Mouse (Mus musculus) erythroid progenitor cell, adult 5-6 weeks (primary cell): ENCODE data around the gene Arnt2. TPM values are rescaled to one million over a fixed set of nuclear protein-coding genes. Genes with fewer than 3 reads are reported as not detected.

ENCODE experiments used
- ATAC-seq: replicated peaks from 2 replicates; pipeline ENCODE4 v1.8.0; 2016; ENCODE audit warnings: moderate number of reproducible peaks, mild to moderate bottlenecking, moderate TSS enrichment, inconsistent platforms; ENCODE audit not compliant: poor library complexity, low FRiP score, severe bottlenecking
- total RNA-seq, 2 experiments: library from RNA; stranded (forward) in 1 of 2; stranded (reverse) in 1 of 2; fragments of 150-400 nt in 1 of 2; fragments of 186-747, 209-891 nt in 1 of 2; gene quantifications; 2 replicates each; pipeline versions ENCODE4 v1.2.3 to v1.2.4; 2015 to 2017; ENCODE audit warnings: low replicate concordance in 2 of 2

Gene Arnt2
- total RNA-seq (2015; ENCODE audit: low replicate concordance) (not detected in 2 replicates), total RNA-seq (2017; ENCODE audit: low replicate concordance) (under 0.01 TPM in 1 of 2 replicates, not detected in the other)

DNA sequence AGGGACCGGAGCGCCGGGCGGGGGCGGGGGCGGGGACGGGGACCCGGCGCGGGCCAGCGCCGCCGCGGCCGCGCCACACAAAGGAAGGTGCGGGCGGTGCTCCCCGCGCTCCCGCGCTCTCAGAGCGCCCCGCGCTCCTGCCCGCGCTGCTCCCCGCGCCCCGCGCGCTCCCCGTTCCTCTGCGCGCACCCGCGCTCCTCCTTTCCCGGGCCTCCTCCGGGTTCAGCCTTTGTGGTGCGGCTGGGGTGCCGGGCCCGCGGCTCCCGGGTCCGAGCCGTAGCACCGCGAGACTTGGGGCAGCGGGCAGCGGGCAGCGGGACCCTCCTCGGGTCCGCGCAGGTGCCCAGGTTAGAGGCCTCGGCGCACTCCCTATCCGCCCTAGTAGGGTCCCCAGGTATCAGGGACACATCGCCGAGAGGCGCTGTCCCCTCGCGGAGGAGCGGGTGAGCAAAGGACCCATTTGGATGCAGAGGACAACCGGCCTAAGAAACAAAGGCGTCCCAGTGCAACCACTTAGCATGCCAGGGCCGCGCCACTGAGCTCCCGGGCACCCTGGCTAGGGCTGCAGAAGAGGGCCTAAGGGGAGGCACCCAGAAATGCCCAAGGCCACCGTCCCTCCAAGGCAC lies at the start of gene Arnt2:
Arnt2 (minus strand) TSS at position 281 of the 626 bp plus-strand sequence.
- no peak for ATAC-seq

GRCm38 (mm10) chr7:84451681-84452080 lies 41.7 kb upstream of the Arnt2 start:
- no peak for ATAC-seq

DNA sequence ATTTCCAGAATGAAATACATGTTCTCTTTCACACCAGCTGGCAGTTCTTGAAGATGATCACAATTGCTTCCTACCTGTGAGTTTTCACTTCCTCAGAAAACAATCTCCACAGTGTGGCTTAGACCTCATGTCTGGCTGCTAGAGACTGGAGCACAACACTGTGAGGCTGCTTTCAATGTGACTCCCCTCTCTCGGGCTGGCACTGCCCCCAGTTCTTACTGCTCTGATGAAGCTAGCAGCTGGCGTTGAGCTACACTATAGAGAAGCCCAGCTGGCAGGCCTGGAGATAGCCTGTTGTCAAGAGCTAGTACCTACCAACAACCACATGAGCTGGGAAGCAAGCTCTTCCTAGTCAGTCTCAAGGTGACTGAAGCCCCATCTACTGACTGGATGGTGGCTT lies 39.1 kb upstream of the Arnt2 start:
- ATAC-seq, result no peak

- ATAC-seq, result no peak
Observed at GRCm38 (mm10) chr7:84448512-84448911, 38.5 kb upstream of the Arnt2 start.

DNA sequence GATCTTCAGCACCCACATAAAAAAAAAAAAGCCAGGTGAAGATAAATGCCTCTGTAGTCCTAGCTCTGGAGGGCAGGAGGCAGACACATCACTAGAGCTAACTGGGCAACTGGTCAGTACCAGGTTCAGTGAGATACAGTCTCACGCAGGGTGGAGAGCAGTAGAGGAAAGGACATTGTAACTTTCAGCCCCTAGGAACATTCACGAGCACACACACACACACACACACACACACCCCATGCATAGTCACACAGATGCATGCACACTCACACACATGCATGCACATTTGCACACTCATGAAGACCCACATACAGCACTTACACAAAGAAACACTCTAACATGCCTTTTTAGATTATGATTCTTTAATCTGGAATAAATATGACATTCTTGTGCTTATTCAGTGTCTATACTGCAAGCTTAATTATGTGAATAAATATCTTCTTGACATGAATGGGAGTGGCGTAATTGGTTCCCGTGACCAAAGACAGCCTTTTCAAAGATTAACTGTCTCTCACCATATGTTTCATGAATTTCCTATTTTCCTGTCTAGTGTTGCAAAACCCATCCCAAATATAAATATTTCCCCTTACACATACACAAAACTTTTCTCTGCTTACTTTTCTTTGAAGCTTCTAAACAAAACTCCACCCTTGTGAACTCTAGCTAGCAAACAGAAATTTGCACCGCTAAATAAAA lies 37.9 kb upstream of the Arnt2 start:
- ATAC-seq, result no peak

DNA sequence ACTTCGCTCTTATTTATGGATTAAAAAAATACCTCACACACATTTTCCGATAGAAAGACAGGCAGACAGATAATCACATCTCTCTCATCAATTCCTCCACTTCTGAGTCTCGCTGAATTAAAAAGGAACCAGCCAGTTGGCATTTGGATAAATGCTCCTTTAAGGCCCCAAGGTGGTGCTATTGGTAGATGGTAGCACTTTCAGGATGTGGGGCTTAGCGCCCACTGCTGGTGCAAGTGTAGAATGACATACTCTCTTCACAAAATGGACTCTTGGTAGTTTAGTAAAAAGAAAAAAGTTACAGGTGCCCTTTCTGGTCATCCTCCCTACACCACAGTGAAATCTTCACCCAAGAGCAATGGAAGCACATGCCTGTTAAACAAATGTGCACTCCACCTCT lies 37.1 kb upstream of the Arnt2 start:
- no peak for ATAC-seq

- ATAC-seq, result no peak
Observed at GRCm38 (mm10) chr7:84442343-84442911, 32.5 kb upstream of the Arnt2 start.

DNA sequence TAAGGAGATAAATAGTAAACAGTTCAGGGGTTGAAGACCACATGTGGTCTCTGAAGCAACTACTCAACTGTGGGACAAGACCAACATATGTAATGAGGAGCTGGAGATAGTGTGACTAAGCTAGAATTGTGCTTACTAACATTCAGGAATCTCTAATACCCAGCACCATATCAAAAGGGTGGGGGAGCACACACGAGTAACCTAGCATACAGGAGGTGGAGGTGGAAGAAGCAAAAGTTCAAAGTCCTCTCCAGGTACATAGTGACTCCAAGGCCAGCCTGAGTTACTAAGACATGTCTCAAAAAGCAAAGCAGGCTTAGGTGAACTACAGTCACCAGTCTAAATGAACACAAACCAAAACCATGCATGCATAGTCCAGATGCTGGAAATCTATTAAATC lies 29.6 kb upstream of the Arnt2 start:
- ATAC-seq, result no peak

- ATAC-seq, result no peak
Observed at GRCm38 (mm10) chr7:84434901-84435300, 24.9 kb upstream of the Arnt2 start.

- no peak for ATAC-seq
Observed at GRCm38 (mm10) chr7:84432151-84432550, 22.2 kb upstream of the Arnt2 start.

DNA sequence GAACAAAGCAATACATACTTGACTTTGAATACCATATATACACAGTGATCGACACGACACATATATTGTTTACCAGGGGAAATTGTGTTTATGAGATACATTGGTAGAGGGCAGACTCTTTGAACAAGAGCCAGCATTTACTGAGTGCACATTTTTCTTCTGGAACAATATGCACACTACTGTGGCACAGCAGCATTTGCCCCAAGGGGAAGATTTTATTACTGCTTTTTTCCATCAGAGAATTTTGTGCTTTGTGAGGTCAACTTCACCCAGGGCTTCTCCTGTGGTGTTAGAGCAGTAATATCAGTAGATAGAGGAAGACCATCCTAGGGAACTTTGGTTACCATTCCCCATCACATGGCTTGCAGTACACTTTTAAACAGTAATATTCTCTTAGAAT lies 17.2 kb upstream of the Arnt2 start:
- no peak for ATAC-seq

GRCm38 (mm10) chr7:84424670-84425385 lies 14.9 kb upstream of the Arnt2 start:
- ATAC-seq, result no peak

DNA sequence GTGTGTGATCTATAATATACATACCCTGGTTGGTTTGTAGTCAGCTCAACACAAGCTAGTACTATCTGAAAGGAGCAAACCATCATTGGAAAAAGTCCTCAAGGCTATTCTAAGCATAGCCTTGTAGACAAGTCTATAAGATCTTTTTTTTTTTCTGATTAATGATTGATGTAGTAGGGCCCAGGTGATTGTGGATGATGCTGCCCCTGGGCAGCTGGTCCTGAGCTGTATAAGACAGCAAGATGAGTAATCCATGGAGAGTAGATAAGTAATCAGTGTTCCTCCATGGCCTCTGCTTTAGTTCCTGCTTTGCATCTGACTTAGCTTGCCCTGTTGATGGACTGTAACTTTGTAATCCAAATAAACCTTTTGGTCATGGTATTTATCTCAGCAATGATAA lies 11.8 kb upstream of the Arnt2 start:
- no peak for ATAC-seq

- no peak for ATAC-seq
Observed at GRCm38 (mm10) chr7:84421291-84421665, 11.3 kb upstream of the Arnt2 start.

DNA sequence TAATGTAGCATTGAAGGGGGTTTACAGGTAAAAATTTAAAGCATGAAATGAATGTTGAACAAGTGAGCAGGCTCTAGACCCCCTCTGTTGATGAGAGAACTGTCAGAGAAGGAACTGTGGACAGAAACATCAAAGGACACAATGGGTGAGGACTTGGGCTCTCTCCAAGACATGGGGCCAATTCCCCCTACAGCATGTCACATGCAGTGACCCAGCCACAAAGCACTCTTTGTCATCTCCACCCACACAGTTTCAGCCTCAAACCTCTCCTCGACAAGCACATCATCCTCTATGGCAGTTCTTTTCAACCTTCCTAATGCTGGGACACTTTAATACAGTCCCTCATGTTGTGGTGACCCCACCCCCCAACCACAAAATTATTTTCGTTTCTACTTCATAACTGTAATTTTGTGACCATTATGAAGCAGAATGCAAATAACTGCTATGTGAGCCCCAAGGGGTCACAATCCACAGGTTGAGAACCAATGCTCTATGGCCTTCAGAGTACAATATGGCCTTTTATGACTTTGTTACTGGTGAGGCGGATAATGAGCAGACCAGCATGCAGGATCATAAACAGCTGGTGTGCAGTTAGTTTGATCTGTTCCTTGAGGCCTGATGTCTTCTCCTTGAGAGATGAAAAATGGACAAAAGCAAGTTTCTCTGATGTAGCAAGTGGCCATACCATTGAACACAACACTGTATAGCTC lies 10.8 kb upstream of the Arnt2 start:
- no peak for ATAC-seq

DNA sequence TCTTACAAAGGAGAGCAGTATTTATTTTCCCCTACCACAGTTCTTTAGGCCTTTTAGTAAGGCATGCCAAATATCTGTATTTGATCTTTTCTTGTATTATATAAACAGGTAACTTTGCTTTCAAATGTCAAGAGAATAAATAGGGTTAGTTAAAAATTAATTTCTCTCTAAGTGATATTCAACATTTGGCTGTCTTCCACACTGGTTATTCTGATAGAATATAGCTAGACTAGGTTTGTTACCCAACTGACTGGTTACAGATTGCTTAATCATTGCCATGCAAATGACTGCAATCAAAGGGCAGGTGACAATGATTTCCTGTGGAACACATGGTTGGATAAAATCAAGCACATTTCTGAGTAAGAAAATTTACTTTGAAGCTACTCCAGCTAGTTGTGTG lies 7.5 kb upstream of the Arnt2 start:
- ATAC-seq, result no peak

DNA sequence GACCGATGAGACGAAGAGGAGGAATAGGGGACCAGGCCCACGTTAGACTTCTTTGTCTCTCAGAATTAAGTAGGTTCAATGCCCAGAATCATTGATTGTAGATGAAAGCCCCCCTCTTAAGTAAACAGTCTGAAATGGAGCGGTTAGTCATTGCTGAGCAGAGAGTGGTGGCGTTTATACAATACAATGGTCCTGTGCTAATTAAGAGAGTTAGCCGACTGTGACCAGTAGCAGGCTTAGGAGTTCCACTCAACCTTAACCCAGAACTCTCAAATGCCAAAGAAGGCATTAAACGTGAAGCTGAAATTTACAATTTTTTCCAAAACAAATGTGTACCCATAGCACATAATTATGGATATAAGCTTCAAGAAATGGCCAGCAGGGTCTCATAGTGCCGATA lies 2.6 kb upstream of the Arnt2 start:
- no peak for ATAC-seq

DNA sequence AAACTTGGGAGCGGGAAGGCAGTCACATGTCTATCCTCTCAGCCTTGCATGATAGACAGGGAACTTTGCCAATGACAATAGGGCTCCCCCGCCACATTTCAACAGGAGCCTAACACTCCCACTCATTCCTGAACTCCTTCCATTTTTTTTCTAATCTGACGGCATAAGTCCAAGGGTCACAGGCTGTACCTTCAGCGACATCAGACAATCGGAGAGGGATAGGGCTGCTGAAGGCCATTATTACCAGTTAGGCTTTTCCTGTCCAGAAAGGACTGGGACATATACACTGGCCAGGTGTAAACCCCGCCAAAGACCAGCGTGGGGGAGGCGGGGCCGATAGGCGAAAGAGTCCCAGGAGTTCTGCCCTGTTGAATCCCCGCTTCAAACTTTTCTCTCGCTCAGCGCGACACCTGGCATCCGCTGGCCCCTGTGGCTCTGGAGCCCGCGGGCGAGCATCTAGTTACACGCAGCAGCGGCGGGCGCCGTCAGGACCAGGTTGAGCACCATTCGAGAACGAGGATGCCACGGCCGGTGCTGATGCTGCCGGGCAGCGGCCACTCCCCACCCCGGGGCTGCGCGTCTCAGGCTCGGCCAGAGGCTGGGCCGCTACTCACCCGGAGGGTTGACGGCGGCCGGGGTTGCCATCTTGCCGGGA lies 608 bp downstream of the Arnt2 start:
- ATAC-seq, result no peak

DNA sequence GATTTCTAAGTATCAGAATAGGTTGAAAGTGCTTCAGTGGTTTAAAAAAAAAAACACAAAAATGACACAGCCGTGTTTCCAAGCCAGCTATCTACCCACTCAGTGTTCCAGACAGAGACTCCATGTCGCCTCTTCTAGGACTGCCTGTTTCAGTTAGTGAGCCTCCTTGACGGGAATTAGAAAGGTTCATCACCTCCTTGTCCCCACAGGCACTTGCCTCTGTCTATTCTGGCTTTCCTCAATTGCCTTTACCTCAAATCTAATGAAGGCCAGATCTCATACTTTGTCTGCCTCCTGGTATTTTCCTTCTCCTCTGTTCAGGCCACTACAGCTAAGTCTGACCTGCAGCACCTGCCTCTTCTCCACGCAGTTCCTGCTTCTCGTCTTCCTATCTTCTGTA lies 1.7 kb downstream of the Arnt2 start:
- ATAC-seq, result no peak

DNA sequence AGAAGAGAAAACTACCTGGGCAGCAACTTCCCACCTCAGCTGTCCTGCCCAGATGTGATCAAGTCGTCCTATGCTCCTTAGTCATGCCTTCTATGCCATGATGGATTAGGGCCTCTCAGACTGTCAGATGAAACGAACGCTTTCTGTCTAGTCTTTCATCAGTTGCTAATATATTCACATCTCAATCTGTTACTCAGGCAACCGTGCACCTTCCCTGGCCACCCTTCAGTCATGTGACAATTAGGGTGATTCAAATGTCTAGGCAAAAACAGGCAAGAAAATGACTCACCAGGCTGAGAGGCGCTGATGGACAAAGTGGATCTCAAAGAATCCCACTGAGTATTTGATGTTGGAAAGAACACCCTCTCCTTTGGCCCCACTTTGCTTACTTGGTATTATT lies 6.6 kb downstream of the Arnt2 start:
- no peak for ATAC-seq
